Mouse (Mus musculus): Measurements from ENCODE around the gene Rhoj.

- TF ChIP-seq CTCF (IDR thresholded peaks at IDR 0.05; ENCODE audit: extremely low read depth, insufficient read length, insufficient replicate concordance, low read depth, low read length) (no peak), POLR2A (IDR thresholded peaks at IDR 0.05; ENCODE audit: low read depth, low read length) (no peak)
These were observed 141.4 kb downstream of the Rhoj start for GRCm38 (mm10) chr12:75449475-75449966.
